Mouse (Mus musculus) heart, embryonic 10.5 days (tissue): Measurements from ENCODE around the gene Mageh1. TPM values are rescaled to one million over a fixed set of nuclear protein-coding genes. Genes with fewer than 3 reads are reported as not detected.

ENCODE experiments used
- polyA plus RNA-seq: library from polyadenylated mRNA; unstranded; fragments of >200 nt; fragmentation: Nextera tagmentation; extraction: Ambion mirVana; gene quantifications from 2 replicates; pipeline ENCODE4 v1.2.1, GENCODE M21; 2016

The Mageh1 gene
- polyA plus RNA-seq, 1 experiment from 2014 or later, result 23.3 TPM

Other genes with a start within 250 kb of the Mageh1 start
- 1.8 TPM in 2 replicates for gene Usp51, start 31.1 kb downstream of the Mageh1 start, polyA plus RNA-seq
- not detected in 2 replicates for gene Foxr2, start 81.2 kb upstream of the Mageh1 start, polyA plus RNA-seq
- gene Rragb, start 102.4 kb upstream of the Mageh1 start, polyA plus RNA-seq, result 1.7 and 2.3 TPM in 2 replicates
- gene Klf8, start 199.9 kb upstream of the Mageh1 start, polyA plus RNA-seq, result 1.5 and 2.0 TPM in 2 replicates